34 mouse cellular contexts compared by ENCODE assay signal in genomic region chr19:28163195-28163594, GRCm38 (mm10).
"Had no signal": no experiment of that assay in that cellular context is flagged by ENCODE, and none has a peak within 500 bp of the region (broad histone marks: within the 10 kb centered on the region; RNA-seq: fewer than 3 reads in every experiment).

No protein-coding gene starts in this region.

- H3K27ac ChIP-seq: heart, embryonic 13.5 days; heart, embryonic 15.5 days; hindbrain, embryonic 10.5 days; hindbrain, embryonic 12.5 days; hindbrain, embryonic 13.5 days; hindbrain, embryonic 14.5 days; hindbrain, embryonic 15.5 days; hindbrain, postnatal 0 days; intestine, embryonic 15.5 days; kidney, embryonic 15.5 days; kidney, postnatal 0 days; layer of hippocampus, adult 2 months; left cerebral cortex, adult 2 months had no signal

- H3K4me1 ChIP-seq: heart, embryonic 12.5 days; heart, embryonic 15.5 days; hindbrain, embryonic 15.5 days; intestine, embryonic 15.5 days had no signal

- H3K27me3 ChIP-seq: heart, embryonic 12.5 days; heart, embryonic 13.5 days; heart, embryonic 15.5 days; hindbrain, embryonic 12.5 days; hindbrain, embryonic 15.5 days; intestine, embryonic 15.5 days; kidney, embryonic 15.5 days had no signal

- ATAC-seq: hindbrain, embryonic 16.5 days; hindbrain, postnatal 0 days; inflammation-experienced regulatory T-cells, adult 6 months; intestine, embryonic 15.5 days; intestine, embryonic 16.5 days; intestine, postnatal 0 days had no signal

- H3K36me3 ChIP-seq: heart, embryonic 12.5 days; heart, embryonic 13.5 days; heart, embryonic 15.5 days; hindbrain, embryonic 10.5 days; hindbrain, embryonic 12.5 days; hindbrain, embryonic 13.5 days; hindbrain, embryonic 15.5 days; intestine, embryonic 15.5 days; kidney, embryonic 15.5 days had no signal

- H3K4me3 ChIP-seq: heart, embryonic 12.5 days; heart, embryonic 13.5 days; heart, embryonic 15.5 days; hindbrain, embryonic 10.5 days; hindbrain, embryonic 12.5 days; hindbrain, embryonic 13.5 days; hindbrain, embryonic 15.5 days; intestine, embryonic 15.5 days; kidney, embryonic 15.5 days; layer of hippocampus, adult 2 months; left cerebral cortex, adult 2 months had no signal

- DNase-seq: heart, postnatal 10 days; heart, postnatal 14 days; heart, postnatal 36 days; heart, postnatal 4 days; kidney, adult 11 months; kidney, adult 18-20 months; kidney, adult 2 months; kidney, adult 8-10 months; kidney, adult 9 months; kidney, postnatal 10 days; kidney, postnatal 14 days; kidney, postnatal 25 days; kidney, postnatal 36 days; kidney, postnatal 4 days; layer of hippocampus, adult 9-11 months; layer of hippocampus, postnatal 36 days had no signal
